Mouse (Mus musculus) adrenal gland, postnatal 10 days (tissue): ENCODE measurements around the gene Cltc. TPM values are rescaled to one million over a fixed set of nuclear protein-coding genes. Genes with fewer than 3 reads are reported as not detected.
"Not testable (repeated sequence)": the region's sequence is repeated elsewhere in the genome, so short reads cannot be mapped to it uniquely, and the experiment has no call there.

ENCODE experiments used
- DNase-seq: peaks from one replicate; pipeline ENCODE4 v3.0.0; 2021; ENCODE audit warnings: mixed read lengths
- total RNA-seq, 2 experiments: library from RNA; stranded (reverse); gene quantifications; 2 replicates each; pipeline ENCODE4 v1.2.3; 2021

The Cltc gene
- total RNA-seq, 2 experiments from 2014 or later = 204 to 229 TPM

DNA sequence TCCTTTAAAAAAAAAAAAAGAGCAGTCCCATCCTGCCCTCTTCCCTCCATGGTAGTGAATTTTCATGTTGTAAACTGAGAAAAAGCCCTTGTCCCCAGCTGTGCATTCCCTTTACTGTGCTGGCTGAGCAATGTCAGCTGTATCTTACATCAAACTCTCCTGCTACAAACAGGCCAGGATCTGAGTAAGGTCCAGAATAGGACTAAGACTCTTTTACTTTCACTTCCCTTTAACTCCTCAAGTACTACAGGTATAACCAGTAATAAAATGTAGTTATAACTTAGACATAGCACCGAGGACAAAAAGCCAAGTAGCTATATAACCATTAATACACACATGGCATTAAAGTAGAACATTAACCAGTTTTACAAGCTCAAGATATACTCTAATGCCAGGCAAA lies 18.4 kb downstream of the Cltc start:
- DNase-seq = no peak

DNA sequence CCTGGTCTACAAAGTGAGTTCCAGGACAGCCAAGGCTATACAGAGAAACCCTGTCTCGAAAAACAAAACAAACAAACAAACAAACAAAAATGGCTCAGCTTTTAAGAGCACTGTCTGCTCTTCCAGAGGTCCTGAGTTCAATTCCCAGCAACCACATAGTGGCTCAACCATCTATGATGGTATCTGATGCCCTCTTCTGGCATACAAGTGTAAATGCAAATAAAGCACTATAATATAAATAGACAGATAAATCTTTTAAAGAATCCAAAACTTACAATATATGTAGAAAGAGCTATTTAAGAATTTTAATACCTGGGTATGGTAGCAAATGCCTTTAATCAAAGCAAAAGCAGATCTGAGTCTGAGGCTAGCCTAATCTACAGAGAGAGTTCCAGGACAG lies 19.1 kb downstream of the Cltc start:
- not testable (repeated sequence) for DNase-seq

DNA sequence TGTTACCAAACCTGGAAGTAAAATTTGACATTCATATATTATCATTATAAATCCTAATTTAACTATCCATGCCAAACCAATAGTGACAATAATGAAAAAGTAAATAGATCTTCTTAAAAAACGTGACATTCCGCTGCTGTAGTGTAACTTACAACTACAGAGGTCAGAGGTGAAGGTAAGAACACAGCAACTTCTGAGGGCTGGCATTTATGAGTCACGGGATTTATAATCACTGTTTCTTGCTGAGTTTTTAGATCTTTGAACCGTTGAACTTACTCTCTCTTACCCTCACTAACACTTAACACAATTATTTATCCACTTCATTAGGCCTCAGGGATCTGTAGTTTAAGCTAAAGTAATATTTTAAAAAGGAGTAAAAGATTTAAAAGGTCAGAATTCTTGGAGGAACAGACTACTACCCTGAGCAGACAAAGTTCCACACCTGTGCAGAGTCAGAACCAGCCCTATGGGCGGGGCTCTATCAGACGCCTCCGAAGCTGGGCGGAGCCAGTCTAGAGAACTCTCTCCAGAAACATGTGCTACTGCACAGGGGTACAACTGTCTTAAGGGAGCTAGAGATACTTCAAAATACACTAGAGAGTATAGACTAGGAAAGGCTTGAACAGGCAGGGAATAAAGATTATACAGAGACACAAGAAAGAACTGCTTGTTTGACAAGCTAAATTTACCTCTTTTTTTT lies 19.9 kb downstream of the Cltc start:
- DNase-seq = no peak

DNA sequence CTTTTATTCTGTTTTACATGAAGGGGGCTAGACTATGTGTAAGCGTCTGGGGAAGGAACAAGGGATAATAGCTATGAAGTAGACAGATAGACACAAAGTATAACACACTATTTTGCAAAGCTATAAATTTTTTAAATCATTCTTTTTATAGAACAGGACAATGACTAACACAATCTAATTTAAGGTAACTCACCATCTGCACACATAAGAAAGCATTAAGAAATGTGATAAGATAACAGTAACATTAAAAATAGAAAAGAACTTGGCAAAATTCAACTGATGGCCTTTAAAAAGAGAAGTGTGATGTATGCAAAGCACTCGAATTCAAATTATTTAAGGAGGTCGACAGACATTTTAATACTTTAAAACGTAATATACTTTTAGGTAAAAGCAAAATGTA lies 22.4 kb downstream of the Cltc start:
- no peak for DNase-seq

DNA sequence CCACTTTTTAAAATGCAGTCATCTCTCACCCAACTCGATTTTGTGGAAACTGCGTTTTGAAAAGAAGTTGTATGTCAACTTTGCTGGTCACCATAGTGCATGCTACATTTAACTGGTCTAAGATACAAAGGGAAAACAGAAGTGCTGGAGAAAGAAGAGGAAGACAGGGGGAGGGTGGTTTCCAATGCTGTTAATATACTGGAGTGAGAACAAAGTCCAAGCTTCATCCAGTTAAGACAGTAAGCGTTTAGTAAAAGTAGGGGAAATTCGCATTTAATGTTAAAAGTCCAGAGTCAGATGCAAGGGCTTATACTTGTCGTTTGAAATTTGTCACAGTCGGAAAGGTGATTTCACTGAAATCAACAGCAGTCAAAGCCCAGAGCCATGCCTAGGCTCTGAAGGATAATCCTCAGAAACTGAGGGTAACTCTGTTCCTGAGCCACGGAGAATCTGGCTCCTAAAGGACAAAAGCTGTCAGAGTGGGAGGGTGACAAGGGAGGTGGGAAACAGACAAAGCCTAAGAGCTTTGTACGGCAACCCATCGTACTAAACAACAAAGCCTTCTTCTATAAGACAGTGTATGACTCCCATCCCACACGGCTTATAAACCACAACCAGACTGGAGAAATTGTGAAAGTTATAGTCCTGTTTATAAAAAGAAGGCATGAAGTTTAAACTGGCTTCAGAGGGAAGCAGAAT lies 23.0 kb downstream of the Cltc start:
- no peak for DNase-seq

DNA sequence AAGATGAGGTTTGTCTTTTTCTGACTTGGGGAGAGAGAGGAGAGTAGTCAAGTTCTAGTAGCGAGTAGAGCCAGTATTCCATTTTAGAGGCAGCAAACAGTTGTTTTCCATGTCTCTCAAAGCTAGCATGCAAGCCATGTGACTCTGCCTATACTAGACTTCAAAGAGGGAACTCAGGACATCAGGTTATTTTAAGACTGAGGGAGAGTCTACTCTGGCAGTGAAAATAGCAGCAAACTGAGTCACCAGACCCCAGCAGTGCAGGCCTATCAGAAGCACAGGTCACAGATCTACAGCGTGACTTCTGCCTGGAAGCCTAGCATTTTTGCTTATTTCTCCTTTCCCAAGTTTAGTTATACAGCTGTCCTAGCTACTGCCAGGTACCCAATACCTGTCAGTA lies 25.9 kb downstream of the Cltc start:
- DNase-seq = no peak

DNA sequence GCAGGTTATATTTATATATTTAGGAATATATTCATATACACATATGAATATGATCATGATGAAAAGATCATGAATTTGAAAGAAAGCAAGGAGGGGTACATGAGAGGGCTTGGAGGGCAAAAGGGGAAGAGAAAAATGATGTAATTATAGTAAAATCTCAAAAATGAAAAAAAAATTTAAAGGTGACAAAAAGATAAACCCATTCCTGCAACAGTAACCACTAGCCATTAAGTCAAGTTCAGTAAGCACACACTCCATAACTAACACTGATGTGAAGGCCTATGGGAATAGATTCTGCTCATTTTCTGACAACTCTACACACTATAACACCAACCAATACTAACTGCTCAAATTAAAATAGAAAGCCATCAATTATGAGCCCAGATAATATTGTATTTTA lies 31.8 kb downstream of the Cltc start:
- no peak for DNase-seq

DNA sequence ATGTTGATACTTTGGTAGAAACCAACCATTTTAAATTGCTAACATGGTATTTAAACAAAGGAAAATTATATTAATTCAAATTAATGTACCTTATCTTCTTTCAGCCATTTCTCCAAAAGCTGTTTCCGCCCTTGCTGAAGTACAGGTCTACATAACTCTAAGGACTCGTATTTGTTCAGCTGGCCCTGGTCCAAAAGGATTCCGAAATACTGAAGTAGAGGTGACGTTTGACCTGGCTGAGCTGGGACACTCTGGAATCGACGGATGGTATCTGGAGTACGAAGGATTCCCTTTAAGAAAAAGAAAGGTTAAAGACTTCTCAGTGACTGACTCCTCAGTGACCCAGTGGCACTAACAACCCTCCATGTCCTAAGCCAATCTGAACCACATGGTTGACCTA lies 32.4 kb downstream of the Cltc start:
- DNase-seq = peak; percentile 46

DNA sequence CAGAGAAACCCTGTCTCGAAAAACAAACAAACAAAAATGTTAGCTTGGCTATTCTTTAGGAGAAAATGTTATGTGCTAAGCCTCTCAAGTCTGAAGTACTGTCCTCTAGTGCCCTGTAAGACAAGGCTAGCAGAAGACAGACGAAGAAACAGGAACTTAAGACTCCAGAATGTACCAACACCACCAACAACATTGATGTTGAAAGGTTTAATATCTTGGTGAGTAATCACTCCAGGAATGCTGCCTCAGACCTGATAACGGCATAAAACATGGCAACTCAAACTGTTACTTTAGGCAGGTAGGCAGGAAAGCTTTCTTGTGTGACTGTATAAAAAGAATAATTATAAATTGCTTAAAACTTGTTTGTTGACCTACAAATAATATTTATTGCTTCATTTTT lies 33.4 kb downstream of the Cltc start:
- DNase-seq = no peak

DNA sequence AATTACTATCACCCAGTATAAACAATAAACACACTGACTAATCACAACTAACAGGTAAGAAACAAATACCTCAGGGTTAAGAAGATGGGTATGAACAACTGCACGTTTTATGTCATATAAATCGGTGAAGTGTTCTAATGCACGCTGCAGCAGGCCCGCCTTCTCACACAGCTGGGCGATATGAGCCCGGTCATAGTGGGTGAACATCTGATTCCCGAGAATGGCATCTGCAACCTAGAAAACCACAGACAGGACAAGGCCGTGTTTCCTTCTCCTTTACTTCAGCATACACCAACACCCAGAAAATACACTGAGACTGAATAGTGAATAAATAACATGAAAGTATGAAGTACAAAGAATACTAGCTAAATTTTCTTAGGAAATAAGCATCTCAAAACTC lies 38.0 kb downstream of the Cltc start:
- no peak for DNase-seq

DNA sequence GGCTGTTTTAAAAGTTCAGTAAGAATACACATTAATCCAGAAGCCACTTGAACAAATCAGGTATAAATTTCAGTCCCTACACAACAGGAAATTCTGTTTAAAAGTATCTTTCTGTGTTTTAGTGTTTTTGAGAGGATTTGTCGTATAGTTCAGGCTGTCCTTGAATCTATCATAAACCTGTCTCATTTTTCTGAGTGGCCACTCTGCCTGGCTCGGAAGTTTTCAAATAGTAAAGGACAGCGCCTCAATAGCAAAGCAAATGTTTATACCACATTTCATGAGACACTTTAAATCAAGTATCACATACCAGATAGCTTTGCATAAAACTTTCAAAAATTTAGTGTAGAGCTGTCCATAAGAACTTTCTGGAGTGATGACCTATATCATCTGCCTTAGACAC lies 39.0 kb downstream of the Cltc start:
- no peak for DNase-seq

DNA sequence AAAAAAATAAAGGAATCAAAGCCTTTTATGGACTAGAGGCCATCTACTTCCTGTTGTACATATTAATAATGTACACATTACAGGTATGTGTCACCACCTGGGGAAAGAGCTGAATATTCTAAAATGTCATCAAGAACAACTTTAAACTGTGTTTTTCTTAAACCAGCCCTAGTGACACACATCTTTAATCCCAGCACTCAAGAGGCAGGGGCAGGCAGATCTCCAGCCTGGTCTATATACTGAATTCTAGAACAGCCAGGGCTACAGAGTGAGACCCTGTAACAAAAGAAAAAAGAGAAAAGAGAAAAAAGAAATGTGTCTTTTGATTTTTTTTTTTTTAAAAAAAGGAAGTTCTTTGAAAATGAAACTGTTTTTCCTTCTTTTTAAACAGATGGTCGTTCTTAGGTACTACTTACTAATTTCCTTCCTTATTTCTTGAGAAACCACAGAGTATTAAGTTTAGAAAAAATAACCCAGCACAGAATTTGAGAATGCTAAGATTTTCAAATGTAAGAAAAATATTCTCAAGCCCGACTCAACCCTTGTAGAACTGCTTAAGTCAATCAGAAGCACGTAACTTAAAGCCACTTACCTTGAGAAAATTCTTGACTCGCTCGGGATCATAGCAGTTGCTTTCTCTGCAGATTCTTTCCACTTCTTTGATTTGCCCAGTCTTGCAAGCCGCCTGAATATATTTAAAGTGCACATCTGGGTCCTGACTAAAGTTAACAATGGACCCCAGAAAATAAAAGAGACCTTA lies 39.9 kb downstream of the Cltc start:
- no peak for DNase-seq

DNA sequence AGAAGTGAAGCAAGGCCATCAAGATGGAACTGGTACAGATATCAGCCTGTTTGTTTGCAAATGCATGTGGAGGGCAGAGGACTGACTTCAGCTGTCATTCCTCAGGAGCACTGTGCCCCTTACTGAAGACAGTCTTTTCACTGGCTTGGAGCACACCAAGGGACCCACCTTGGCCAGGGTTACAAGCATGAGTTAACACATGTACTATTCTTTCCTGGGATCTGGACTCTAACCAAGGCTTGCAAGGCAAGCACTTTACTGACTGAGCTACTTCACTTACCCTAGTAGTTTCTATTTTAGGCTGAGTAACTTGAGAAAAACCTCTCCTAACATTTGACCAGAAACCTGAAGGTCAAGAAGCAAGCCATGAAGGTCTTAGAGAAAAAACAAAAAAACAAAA lies 42.8 kb downstream of the Cltc start:
- no peak for DNase-seq

DNA sequence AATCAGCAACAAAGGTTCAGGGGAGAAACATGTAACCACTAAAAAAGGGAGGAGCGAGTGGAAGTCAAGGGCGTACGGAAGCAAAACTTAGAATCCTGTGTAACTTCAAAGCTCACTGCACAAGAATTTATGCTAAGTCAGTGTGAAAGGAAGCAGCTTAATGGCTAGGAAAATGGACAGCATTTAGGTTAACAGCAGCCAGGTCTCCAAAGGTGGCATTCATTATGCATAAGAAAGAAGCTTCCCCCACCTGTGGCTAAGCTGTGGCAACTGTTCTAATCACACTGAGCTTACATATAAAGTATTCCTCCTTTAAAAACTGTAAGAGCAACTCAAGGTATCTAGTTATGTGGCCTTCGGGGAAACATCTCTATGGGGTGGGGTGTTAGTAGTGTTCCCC lies 56.2 kb downstream of the Cltc start:
- no peak for DNase-seq

DNA sequence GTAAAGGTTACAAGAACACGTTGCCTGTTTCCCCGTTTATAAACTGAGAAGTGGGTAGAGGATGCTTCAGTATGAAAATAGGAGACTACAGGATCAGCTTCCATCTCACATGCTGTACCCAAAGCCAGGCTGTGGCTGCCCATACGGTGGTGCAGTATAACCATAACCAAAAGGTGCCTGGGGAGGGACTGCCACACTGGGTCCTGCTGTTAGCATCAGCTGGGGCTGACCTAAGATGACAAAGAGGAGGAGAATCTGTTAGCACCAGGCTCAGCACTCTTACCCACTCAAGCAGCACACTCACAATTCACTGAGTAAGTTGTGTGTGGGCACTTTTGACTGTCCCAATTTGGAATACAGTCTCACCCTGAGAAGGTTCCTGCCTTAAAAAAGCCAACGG lies 61.9 kb downstream of the Cltc start:
- no peak for DNase-seq

DNA sequence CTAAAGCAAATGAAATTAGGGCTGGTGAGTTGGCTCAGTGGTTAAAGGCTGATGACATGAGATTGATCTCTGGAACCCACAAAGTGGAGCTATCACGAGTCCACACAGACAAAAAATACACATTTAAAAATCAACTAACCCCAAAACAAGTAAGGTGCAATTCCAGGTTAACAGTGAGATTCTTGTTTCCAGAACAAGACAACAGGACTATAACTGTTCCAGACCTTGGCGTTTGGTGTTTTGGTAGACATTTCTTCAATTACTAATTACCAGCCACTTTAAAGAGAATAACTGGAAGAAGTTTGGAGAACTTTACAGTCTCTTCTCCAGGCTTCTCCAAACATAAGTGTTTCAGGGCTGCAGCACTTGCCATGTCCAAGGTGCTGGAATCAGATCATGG lies 64.8 kb downstream of the Cltc start:
- no peak for DNase-seq

DNA sequence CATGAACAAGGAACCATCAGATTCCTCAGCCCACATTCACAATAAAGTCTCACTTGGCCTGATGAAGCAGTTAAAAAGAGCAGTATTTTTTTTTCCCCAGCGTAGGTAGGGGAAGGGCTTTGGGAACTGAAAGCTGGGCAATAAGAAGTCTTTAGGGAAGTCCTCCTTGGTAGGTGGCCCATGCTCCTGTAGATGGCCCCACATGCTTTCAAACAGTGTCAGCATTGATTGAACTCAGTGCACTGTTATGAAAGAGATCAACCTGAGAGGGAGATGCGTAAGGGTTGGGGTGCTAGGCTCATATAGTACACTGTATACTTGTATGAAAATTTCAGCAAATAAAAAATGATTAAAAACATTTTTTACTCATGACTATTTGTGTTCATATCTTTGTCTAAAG lies 65.4 kb downstream of the Cltc start:
- no peak for DNase-seq

DNA sequence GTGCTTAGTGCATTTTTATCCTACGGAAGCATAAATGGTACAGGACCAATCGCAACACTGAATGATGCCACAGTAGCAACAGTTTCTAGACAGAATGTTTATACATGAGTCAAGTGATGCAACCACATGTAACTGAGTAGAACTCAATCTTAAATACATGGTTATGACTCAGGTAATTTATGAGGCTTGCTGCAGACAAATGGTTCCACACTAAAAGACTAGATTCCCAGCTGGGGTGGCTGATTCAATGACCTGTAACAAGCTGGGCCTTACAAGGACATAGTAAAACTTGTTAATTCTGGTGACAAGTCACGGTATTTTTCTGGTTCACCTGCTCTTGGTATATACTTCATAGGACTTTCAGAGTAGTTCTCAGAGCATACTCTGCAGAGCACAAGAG lies 65.9 kb downstream of the Cltc start:
- DNase-seq = no peak

DNA sequence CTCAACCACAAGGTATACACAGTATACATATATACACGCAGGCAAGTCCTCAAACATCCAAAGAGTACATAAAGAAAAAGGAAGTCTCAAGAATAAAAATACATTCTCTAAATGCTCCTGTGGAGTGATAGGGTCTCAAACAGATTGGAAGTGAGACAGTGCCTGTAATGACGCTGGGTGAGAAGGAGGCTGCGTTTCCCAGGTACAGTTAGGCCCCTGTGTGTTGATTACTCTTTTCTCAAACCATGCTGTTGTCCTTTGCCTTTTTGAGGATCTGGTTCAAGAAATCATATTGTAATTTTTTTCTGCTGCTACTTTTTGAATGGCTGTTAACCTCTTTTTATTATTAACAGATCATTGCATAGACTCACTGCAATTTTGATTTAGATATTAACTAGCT lies 67.0 kb downstream of the Cltc start:
- DNase-seq = no peak

DNA sequence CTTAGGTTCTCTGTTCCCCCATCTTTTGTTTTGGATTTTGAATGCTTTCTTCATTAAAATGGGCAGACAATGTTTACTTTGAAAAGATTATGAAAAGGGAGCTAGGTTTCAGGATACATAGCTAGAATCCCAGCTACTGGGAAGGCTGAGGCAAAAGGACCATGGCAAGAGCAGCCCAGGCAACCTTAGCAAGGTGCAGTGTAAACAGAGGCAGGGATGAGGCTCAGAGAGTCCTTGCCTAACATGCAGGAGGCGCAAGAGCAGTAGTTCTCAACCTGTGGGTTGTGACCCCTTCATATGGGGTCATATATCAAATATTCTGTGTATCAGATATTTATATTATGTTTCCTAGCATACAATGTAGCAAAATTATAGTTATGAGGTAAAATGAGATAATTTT lies 72.0 kb downstream of the Cltc start:
- no peak for DNase-seq

DNA sequence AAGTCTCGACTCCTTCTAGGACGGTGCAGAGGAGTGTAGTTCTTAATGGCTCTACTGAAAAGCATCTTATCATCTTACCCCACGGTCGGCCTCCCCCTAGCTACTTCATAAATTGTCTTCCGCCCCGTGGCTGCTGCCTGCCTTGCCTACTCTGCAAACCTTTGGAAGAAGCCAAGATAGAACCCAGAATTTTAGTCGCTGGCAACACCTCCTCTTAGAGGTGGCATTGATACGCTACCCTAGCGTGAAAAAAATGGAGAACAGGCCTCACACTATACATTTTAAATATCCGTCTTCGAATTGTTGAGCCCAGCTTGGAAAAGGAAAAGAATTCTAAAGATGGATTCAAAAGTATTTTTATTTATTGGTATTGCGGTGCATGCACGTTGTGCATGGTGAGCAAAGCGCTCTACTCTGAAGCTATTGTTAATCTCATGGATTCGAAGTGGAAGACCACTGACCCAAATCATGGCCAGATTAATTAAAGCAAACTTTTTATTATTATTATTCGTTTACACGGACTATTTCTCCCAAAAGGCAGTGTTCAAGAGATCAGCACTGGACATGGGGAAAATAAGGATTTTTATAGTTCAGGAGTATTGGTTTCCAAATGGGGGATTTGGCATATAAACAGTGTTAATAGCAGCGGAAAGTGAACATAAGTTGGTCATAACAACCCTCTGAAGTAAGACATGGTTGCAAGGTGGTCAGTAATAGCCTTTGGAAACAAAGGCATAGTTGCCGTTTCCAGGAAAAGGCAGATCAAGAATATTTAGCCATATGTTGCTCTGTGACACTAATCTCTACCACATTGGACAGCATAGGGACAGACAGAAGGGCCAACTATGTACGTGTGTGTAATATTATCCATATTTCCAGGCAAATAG lies 73.0 kb downstream of the Cltc start:
- no peak for DNase-seq

DNA sequence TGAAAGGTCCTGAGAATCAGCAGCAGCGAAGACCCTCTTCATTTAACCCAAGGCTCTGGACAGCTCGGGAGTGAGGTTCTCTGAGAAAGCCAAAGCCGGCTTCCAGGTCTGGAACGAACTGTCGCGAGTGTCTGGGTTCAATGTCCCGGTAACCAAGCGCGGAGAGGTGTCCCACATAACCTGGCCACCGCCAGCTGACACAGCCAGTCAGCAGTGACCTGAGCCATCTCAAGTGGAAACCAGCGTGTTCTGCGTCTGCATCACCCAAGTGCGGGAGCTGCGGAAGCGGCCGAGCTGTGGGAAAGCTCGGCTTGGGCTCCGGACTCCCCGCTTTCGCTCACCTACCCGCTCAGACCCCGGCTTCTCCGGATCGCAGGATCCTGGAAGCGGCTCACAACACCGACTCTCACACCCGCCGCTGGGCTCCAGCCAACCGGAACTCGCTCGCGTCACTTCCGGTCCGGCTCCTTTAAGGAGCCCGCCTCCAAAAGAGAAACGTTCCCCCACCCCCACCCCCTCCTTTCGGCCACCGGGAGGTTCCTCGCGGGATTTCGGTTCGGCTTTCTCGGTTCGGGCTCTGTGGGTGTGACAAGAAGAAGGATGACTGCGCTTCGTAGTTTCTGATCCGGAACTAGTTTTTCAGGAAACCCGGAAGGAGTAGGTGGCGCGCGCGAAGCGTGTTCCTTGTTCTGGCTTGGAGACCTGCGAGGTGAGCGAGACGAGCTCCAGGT lies 73.8 kb downstream of the Cltc start, which contains the start of the genes Vmp1 and Ptrh2:
Gene Vmp1 (minus strand): TSS at position 442 of the 731 bp plus-strand sequence.
Gene Ptrh2 (plus strand): TSS at position 591 of the 731 bp plus-strand sequence.
- peak; percentile 96 for DNase-seq
